Comparison of ENCODE assay signal across 9 mouse cellular contexts in genomic region chr17:56957763-56958429, GRCm38 (mm10). TPM values are rescaled to one million over a fixed set of nuclear protein-coding genes. Genes with fewer than 3 reads are reported as not detected.
DNase-seq lines count a peak whose midpoint lies in the region; ATAC-seq and TF ChIP-seq lines count a peak whose summit lies in the region.
"Had no signal": no experiment of that assay in that cellular context is flagged by ENCODE, and none has a peak within 500 bp of the region (broad histone marks: within the 10 kb centered on the region; RNA-seq: fewer than 3 reads in every experiment).

No protein-coding gene starts in this region.

- ATAC-seq in lung, embryonic 15.5 days (ENCODE audit: borderline replicate concordance, extremely low read depth, low FRiP score, low TSS enrichment) = peak; percentile 63; the same call in 1 of the 2 replicates
- ATAC-seq in stomach, embryonic 16.5 days (ENCODE audit: insufficient read depth, low FRiP score) = peak; percentile 87

- H3K36me3 ChIP-seq in lung, embryonic 15.5 days = no peaks in the 10 kb centered on the region
- H3K36me3 ChIP-seq in stomach, embryonic 16.5 days (ENCODE audit: control insufficient read depth, insufficient read depth, low read length) = no peaks in the 10 kb centered on the region

- H3K4me3 ChIP-seq in layer of hippocampus, adult 2 months = no peak overlapping the region
- no peak overlapping the region for H3K4me3 ChIP-seq in lung, embryonic 15.5 days
- no peak overlapping the region for H3K4me3 ChIP-seq in stomach, embryonic 16.5 days (replicated peaks; ENCODE audit: low read length)
- no peak overlapping the region for H3K4me3 ChIP-seq in gastrocnemius, adult 2 months

- DNase-seq in layer of hippocampus, adult 2 months (ENCODE audit: low spot score in 2 of 2) = no peak
- DNase-seq in layer of hippocampus, postnatal 14 days (ENCODE audit: low spot score in 2 of 2) = no peak
- DNase-seq in c-Kit-positive CD71-positive TER-119-positive erythroid progenitor cells, embryonic 14.5 days (ENCODE audit: low spot score) = peak; percentile 74
- no peak for DNase-seq in gastrocnemius, adult 2 months
- DNase-seq in layer of hippocampus, adult 9-10 months (ENCODE audit: low spot score) = no peak
- no peak for DNase-seq in adrenal gland, adult 18-20 months (ENCODE audit: low spot score in 2 of 2)

- H3K9me3 ChIP-seq in lung, embryonic 15.5 days = no peaks in the 10 kb centered on the region
- no peaks in the 10 kb centered on the region for H3K9me3 ChIP-seq in stomach, embryonic 16.5 days (replicated peaks; ENCODE audit: control insufficient read depth, low read length)

- H3K9ac ChIP-seq in lung, embryonic 15.5 days = no peak overlapping the region
- no peak overlapping the region for H3K9ac ChIP-seq in stomach, embryonic 16.5 days (ENCODE audit: low read length)

- peak; percentile 35 for TF ChIP-seq CTCF in layer of hippocampus, adult 2 months (conservative IDR thresholded peaks at IDR 0.05)
- TF ChIP-seq CTCF in gastrocnemius, adult 2 months (IDR thresholded peaks at IDR 0.05) = no peak

- WGBS in lung, embryonic 15.5 days = 20% methylated on average over 11 of the region's 11 CpGs
- 20% methylated on average over 11 of the region's 11 CpGs for WGBS in stomach, embryonic 16.5 days

- H3K4me2 ChIP-seq in lung, embryonic 15.5 days = no peak overlapping the region
- no peak overlapping the region for H3K4me2 ChIP-seq in stomach, embryonic 16.5 days (ENCODE audit: low read depth, low read length)

- H3K27me3 ChIP-seq in lung, embryonic 15.5 days = no peaks in the 10 kb centered on the region
- no peaks in the 10 kb centered on the region for H3K27me3 ChIP-seq in stomach, embryonic 16.5 days (ENCODE audit: control insufficient read depth, insufficient read depth, low read length)

- intact Hi-C loops in gastrocnemius, adult 2 months (cut with DNase I) = no loop called here

- H3K4me1 ChIP-seq in lung, embryonic 15.5 days = no peaks in the 10 kb centered on the region
- H3K4me1 ChIP-seq in stomach, embryonic 16.5 days (ENCODE audit: control insufficient read depth, insufficient read depth, low read length) = no peaks in the 10 kb centered on the region

- no peak overlapping the region for H3K27ac ChIP-seq in layer of hippocampus, adult 2 months
- H3K27ac ChIP-seq in lung, embryonic 15.5 days = no peak overlapping the region
- H3K27ac ChIP-seq in stomach, embryonic 16.5 days (ENCODE audit: low read length) = no peak overlapping the region
- no peak overlapping the region for H3K27ac ChIP-seq in gastrocnemius, adult 2 months

RNA-seq across cellular contexts. Expression of gene Mllt1, which starts 22.7 kb away (rescaled TPM):
- total RNA-seq in layer of hippocampus, adult 2 months (2021) = 10 to 100 TPM; 81.0 to 87.5 TPM
- total RNA-seq in layer of hippocampus, postnatal 14 days (2021) = 10 to 100 TPM; 59.6 to 64.8 TPM
- polyA plus RNA-seq in lung, embryonic 15.5 days (2015; fragmentation: Nextera tagmentation; extraction: Ambion mirVana) = 50.0 and 53.2 TPM in 2 replicates
- 22.4 and 25.5 TPM in 2 replicates for polyA plus RNA-seq in stomach, embryonic 16.5 days (2015; fragmentation: Nextera tagmentation; extraction: Ambion mirVana)
- 10 to 100 TPM; 20.3 to 21.2 TPM for total RNA-seq in gastrocnemius, adult 2 months (2021)
- 10 to 100 TPM; 31.1 to 32.4 TPM for total RNA-seq in adrenal gland, adult 18-20 months (2021)

RNA-seq across cellular contexts. Expression of gene Acer1, which starts 24.0 kb away (rescaled TPM):
- not detected for total RNA-seq in layer of hippocampus, adult 2 months (2021)
- not detected for total RNA-seq in layer of hippocampus, postnatal 14 days (2021)
- polyA plus RNA-seq in lung, embryonic 15.5 days (2015; fragmentation: Nextera tagmentation; extraction: Ambion mirVana) = not detected in 2 replicates
- polyA plus RNA-seq in stomach, embryonic 16.5 days (2015; fragmentation: Nextera tagmentation; extraction: Ambion mirVana) = 0.46 and 1.0 TPM in 2 replicates
- not detected for total RNA-seq in gastrocnemius, adult 2 months (2021)
- under 1 TPM in 1 of 2 experiments, not detected in 1; 0.13 TPM for total RNA-seq in adrenal gland, adult 18-20 months (2021)
- polyA plus RNA-seq: neural tube, embryonic 14.5 days had no signal

RNA-seq across cellular contexts. Expression of gene Clpp, which starts 32.2 kb away (rescaled TPM):
- total RNA-seq in layer of hippocampus, adult 2 months (2021) = 10 to 100 TPM; 70.3 to 71.1 TPM
- 10 to 100 TPM; 56.1 to 58.3 TPM for total RNA-seq in layer of hippocampus, postnatal 14 days (2021)
- polyA plus RNA-seq in lung, embryonic 15.5 days (2015; fragmentation: Nextera tagmentation; extraction: Ambion mirVana) = 135 and 136 TPM in 2 replicates
- 129 and 130 TPM in 2 replicates for polyA plus RNA-seq in stomach, embryonic 16.5 days (2015; fragmentation: Nextera tagmentation; extraction: Ambion mirVana)
- total RNA-seq in gastrocnemius, adult 2 months (2021) = 10 to 100 TPM; 33.8 to 40.7 TPM
- total RNA-seq in adrenal gland, adult 18-20 months (2021) = 100 to 1,000 TPM; 111 to 124 TPM

RNA-seq across cellular contexts. Expression of gene Alkbh7, which starts 39.2 kb away (rescaled TPM):
- total RNA-seq in layer of hippocampus, adult 2 months (2021) = 10 to 100 TPM; 23.9 to 24.0 TPM
- 10 to 100 TPM; 18.2 to 22.3 TPM for total RNA-seq in layer of hippocampus, postnatal 14 days (2021)
- polyA plus RNA-seq in lung, embryonic 15.5 days (2015; fragmentation: Nextera tagmentation; extraction: Ambion mirVana) = 40.0 and 40.5 TPM in 2 replicates
- polyA plus RNA-seq in stomach, embryonic 16.5 days (2015; fragmentation: Nextera tagmentation; extraction: Ambion mirVana) = 31.1 and 35.7 TPM in 2 replicates
- total RNA-seq in gastrocnemius, adult 2 months (2021) = 10 to 100 TPM; 21.8 to 30.4 TPM
- total RNA-seq in adrenal gland, adult 18-20 months (2021) = 10 to 100 TPM; 44.2 to 65.2 TPM

RNA-seq across cellular contexts. Expression of gene Pspn, which starts 41.9 kb away (rescaled TPM):
- total RNA-seq in layer of hippocampus, adult 2 months (2021) = not detected
- total RNA-seq in layer of hippocampus, postnatal 14 days (2021) = not detected
- polyA plus RNA-seq in lung, embryonic 15.5 days (2015; fragmentation: Nextera tagmentation; extraction: Ambion mirVana) = 0.78 TPM in 1 of 2 replicates, not detected in the other
- polyA plus RNA-seq in stomach, embryonic 16.5 days (2015; fragmentation: Nextera tagmentation; extraction: Ambion mirVana) = 0.56 TPM in 1 of 2 replicates, not detected in the other
- total RNA-seq in gastrocnemius, adult 2 months (2021) = not detected
- 1 to 10 TPM in 1 of 2 experiments, not detected in 1; 1.3 TPM for total RNA-seq in adrenal gland, adult 18-20 months (2021)
- polyA plus RNA-seq: neural tube, embryonic 14.5 days had no signal
